Mouse (Mus musculus) forebrain, embryonic 12.5 days (tissue): ENCODE data around the gene Mcm6. TPM values are rescaled to one million over a fixed set of nuclear protein-coding genes. Genes with fewer than 3 reads are reported as not detected.

Source experiments
- ATAC-seq: fragments of 200-750 bp; cut with Nextera tagmentation; 2 replicates; pipeline ENCODE4 v1.8.0; 2017; ENCODE audit warnings: moderate TSS enrichment; ENCODE audit not compliant: low FRiP score
- H3K27ac ChIP-seq: fragments of 300-500 bp; sonication (generic); 2 replicates; pipeline ENCODE4 v1.5.1; 2016; ENCODE audit warnings: mild to moderate bottlenecking
- H3K27me3 ChIP-seq: fragments of 300-500 bp; sonication (generic); 2 replicates; pipeline ENCODE4 v1.6.1; 2016; ENCODE audit warnings: mild to moderate bottlenecking
- H3K36me3 ChIP-seq: fragments of 300-500 bp; sonication (generic); replicated peaks from 2 replicates; pipeline ENCODE4 v1.6.1; 2016; ENCODE audit warnings: mild to moderate bottlenecking
- H3K4me1 ChIP-seq: fragments of 300-500 bp; sonication (generic); 2 replicates; pipeline ENCODE4 v1.6.1; 2016
- H3K4me2 ChIP-seq: fragments of 300-500 bp; sonication (generic); 2 replicates; pipeline ENCODE4 v1.6.1; 2016; ENCODE audit warnings: mild to moderate bottlenecking, moderate library complexity
- H3K4me3 ChIP-seq: fragments of 300-500 bp; sonication (generic); replicated peaks from 2 replicates; pipeline ENCODE4 v1.5.1; 2016; ENCODE audit warnings: mild to moderate bottlenecking
- H3K9ac ChIP-seq: fragments of 300-500 bp; sonication (generic); 2 replicates; pipeline ENCODE4 v1.6.1; 2016; ENCODE audit warnings: mild to moderate bottlenecking
- H3K9me3 ChIP-seq: fragments of 300-500 bp; sonication (generic); 2 replicates; pipeline ENCODE4 v1.6.1; 2016
- WGBS: fragments of 180-500 bp; shearing (Covaris S2); methylation state at CpG from one replicate; pipeline ENCODE4 v1.1.7; 2016; 5-methylcytosine and 5-hydroxymethylcytosine counted together
- polyA plus RNA-seq: library from polyadenylated mRNA; unstranded; fragments of >200 nt; fragmentation: Nextera tagmentation; extraction: Ambion mirVana; gene quantifications from 2 replicates; pipeline ENCODE4 v1.2.1, GENCODE M21; 2016

Mcm6 gene
- 256 and 263 TPM in 2 replicates for polyA plus RNA-seq

DNA sequence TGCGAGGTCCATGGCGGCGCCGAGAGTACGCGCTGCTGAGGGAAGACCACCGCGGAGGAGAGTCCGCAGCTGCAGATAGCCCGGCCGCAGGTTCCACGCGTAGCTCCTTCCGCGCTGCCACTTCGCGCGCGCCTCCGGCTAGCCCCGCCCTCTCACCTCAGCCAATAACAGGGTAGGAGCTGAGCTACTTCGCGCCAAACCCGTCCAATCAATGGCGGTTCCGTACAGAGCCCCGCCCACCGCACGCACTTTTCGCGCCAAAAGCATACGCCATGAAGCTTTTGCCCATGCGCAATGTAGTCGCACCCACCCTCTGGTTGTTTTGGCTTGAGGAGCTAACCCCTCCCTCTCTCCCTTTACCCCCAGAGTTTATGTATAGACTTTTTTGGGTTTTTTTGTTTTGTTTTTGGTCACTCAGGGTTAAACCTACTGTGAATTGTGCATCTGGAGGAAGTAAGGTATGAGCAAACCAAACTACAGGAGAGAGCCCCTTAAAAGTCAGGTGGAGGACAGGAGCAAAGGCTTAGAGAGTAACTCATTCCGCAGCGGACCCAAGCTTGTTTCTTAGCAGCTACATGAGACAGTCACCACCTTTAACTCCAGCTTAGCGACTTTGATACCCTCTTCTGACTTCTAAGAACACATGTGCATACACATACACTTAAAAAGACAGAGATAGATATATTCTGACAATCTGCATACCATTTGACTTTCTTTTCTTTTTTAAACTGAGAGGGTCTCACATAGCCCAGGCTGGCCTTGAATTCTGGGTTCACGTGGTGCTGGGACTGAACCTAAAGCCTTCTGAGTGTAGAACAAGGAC lies at the start of gene Mcm6:
Mcm6 (minus strand) TSS at position 111 of the 823 bp plus-strand sequence.
- peak within 1 kb of the TSS; percentile 71 for H3K4me3 ChIP-seq
- peak within 1 kb of the TSS; percentile 63 for H3K4me2 ChIP-seq
- peak within 1 kb of the TSS; percentile 70 for H3K9ac ChIP-seq
- peak within 1 kb of the TSS; percentile 82 for H3K27ac ChIP-seq
- H3K4me1 ChIP-seq: peaks cover 19% of the 10 kb centered on the region
- peak; percentile 100 for ATAC-seq
- WGBS: 2% methylated on average over 38 of the region's 38 CpGs
- no peaks in the 10 kb centered on the region for H3K27me3 ChIP-seq
- peaks cover 30% of the 10 kb centered on the region for H3K36me3 ChIP-seq
- no peaks in the 10 kb centered on the region for H3K9me3 ChIP-seq

DNA sequence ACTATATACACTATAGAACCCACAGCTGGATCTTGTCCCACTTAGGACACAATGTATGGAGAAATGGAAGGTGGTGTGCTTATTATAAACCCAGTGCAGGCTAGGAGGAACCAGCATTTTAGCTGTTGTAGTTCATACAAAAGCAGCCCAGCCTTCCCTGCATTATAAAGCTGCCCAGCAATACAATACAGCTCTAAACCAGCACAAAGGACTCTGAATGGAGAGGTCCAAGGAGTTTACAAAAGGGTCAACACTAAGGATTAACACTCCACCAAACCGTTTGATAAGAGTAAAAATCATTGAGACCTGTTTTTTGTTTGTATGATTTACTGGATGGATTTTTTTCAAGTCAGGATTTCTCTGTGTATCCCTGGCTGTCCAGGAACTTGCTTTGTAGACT lies 47.4 kb upstream of the Mcm6 start:
- no peaks in the 10 kb centered on the region for H3K27me3 ChIP-seq
- peaks cover 25% of the 10 kb centered on the region for H3K4me1 ChIP-seq
- no peak for ATAC-seq
- peaks cover 10% of the 10 kb centered on the region; the same call in 1 of the 2 replicates for H3K36me3 ChIP-seq
- 0 out of 2 replicates have a peak overlapping the region, but pooled peaks have one; percentile 50 for H3K27ac ChIP-seq
- no peak overlapping the region for H3K4me2 ChIP-seq
- no peak overlapping the region for H3K9ac ChIP-seq
- H3K4me3 ChIP-seq: no peak overlapping the region
- 13% methylated on average over 1 of the region's 1 CpGs for WGBS
- H3K9me3 ChIP-seq: no peaks in the 10 kb centered on the region

DNA sequence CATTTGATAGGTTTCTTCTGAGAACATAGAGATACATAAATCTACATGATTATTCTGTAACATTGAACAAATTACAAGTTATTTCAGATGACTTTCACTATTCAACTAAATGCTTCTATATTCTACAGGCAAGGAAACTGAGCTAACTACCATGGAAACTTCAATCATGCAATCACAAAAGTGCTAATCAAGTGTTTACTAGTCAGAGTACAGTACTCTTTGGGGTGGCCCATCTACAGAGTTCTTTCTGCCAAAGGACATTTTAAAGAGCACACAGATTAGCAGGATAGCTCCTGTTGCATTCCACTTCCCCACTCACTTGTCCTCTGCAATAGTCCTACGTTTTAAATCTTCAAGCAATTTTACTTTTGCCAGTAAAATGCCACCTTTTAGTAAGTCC lies 46.2 kb upstream of the Mcm6 start:
- 14% methylated on average over 1 of the region's 1 CpGs for WGBS
- no peaks in the 10 kb centered on the region for H3K27me3 ChIP-seq
- ATAC-seq: peak; percentile 45; the same call in 1 of the 2 replicates
- H3K27ac ChIP-seq: peak overlapping the region; percentile 59
- H3K4me3 ChIP-seq: no peak overlapping the region
- H3K4me2 ChIP-seq: 0 out of 2 replicates have a peak overlapping the region, but pooled peaks have one; percentile 8
- no peak overlapping the region for H3K9ac ChIP-seq
- peaks cover 34% of the 10 kb centered on the region for H3K4me1 ChIP-seq
- H3K36me3 ChIP-seq: peaks cover 9% of the 10 kb centered on the region; the same call in 1 of the 2 replicates
- H3K9me3 ChIP-seq: no peaks in the 10 kb centered on the region

DNA sequence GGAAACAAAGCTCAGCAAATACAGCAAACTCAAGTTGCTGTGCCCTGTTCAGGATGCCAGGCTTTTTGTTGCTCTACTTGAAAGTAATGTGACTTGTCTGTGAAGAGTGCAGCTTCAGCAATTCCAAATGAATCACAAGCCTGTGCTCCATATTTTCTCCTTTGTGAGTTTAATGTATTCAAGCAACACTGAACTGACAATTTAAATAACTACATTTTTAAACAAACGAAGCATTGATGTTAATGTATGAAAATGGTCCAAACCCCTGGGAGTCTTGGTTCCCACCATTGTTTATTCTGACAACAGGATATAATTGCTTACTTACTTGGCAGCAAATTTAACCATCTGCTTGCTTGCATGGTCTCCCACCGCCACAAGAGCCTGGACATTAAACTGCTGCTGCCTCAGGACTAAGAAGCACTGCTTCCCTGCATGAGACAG lies 45.6 kb upstream of the Mcm6 start:
- Histone ChIP-seq H3K27me3 (no peaks in the 10 kb centered on the region), H3K4me2 (no peak overlapping the region), H3K4me3 (no peak overlapping the region), H3K36me3 (peaks cover 7% of the 10 kb centered on the region; the same call in 1 of the 2 replicates), H3K9ac (no peak overlapping the region), H3K4me1 (peaks cover 39% of the 10 kb centered on the region), H3K9me3 (no peaks in the 10 kb centered on the region), H3K27ac (peak overlapping the region; percentile 73)
- 14% methylated on average over 2 of the region's 2 CpGs for WGBS
- ATAC-seq: peak; percentile 91

DNA sequence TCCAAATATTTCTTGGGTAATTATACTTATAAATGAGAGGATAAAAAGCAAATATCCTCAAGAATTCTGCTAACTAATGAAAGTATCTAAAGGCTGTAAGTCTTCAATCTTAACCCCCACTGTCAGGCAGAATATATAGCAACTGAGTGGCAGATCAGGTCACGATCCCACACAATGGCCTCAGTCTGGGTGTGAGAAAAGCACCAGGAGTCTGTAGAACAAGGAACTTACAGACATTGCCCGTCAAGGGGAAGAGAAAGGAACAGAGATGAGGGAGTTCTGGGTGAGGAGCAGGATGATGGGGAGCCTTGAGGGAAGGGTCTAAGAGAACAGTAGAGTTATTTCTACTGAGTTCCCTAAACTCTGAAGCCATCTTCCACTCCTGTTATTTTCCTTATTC lies 41.5 kb upstream of the Mcm6 start:
- Histone ChIP-seq H3K27ac (peak overlapping the region; percentile 64), H3K27me3 (no peaks in the 10 kb centered on the region), H3K4me1 (peaks cover 37% of the 10 kb centered on the region), H3K4me2 (no peak overlapping the region), H3K9ac (no peak overlapping the region), H3K36me3 (peaks cover 18% of the 10 kb centered on the region), H3K4me3 (no peak overlapping the region), H3K9me3 (no peaks in the 10 kb centered on the region)
- 7% methylated on average over 2 of the region's 2 CpGs for WGBS
- no peak for ATAC-seq

DNA sequence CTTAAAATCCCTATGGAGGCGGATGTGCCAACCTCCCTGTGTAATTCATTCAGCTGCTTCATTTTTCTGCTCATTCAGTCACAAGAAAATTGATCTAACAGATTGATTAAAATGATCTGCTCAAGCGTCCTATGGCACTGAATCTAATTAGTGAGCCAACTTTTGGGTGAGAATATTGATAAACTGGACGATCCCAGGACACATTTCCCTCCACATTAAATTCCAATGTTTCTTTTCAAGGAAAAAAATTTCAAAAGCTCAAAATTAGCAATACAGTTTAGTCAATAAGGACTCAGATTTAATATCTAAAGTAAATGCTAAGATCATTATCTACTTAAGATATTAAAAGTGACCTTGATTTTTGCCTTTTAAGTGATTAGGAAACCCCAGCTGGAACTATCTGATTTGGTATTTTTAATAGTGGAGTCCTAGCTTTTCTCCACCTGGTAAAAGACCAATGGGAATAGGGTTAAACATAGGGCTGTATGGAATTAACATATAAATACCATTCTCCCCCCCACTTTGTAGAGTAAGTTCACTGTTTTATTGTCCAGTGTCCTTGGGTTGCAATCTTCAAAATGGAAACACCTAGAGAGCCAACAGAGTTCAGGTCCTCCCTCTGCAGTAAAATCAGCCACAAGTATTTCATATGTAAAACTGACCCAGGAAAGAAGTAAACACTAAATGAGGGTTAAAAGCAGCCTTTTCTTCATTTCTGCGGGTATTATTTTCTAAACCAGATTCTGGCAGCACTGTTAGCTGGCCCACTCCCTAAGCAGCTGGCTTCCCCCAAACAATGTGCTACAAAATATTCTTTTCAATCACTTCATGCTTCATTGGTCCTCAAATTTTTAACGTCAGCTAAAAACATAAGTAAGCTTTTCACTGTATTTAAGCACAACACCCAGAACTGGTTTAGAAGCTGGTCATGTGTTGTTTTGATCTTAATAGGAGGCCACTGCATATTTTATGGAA lies 40.8 kb upstream of the Mcm6 start:
- Histone ChIP-seq H3K27me3 (no peaks in the 10 kb centered on the region), H3K27ac (peak overlapping the region; percentile 66), H3K9ac (no peak overlapping the region), H3K4me3 (no peak overlapping the region), H3K4me1 (peaks cover 31% of the 10 kb centered on the region), H3K36me3 (peaks cover 18% of the 10 kb centered on the region), H3K9me3 (no peaks in the 10 kb centered on the region), H3K4me2 (no peak overlapping the region)
- no peak for ATAC-seq
- WGBS: 21% methylated on average over 5 of the region's 5 CpGs

DNA sequence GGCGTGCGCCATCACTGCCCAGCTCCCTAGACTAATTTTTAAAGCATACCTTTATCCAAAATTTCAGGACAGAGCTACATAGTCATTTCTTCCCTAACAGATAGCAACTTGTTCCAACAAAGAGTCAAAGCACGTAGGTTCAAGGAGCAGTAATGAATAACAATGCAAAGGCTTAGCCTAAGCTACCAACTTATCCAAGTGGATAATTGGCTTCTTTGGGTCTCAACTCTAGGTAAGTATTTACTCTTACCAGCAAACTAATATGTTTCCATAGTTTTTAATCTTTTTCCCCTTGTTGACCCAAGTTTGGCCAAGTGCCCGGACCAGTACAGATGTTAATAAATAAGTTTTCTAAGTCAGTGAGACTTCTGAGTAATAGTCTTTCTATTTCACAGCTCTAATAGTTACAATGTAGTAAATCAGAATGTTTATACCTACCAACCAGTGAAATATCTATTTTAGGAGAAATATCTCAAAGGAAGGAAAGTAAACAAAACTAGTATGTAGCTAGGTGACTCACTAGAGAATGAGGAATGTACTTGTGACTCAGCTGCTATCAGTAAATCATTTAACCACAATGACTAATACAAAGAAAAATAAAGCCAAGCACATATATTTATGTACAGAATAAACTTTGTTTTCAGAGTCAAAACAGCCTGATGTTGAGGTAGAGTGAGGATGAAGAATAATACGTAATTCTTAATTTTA lies 39.4 kb upstream of the Mcm6 start:
- Histone ChIP-seq H3K9ac (no peak overlapping the region), H3K4me2 (no peak overlapping the region), H3K27me3 (no peaks in the 10 kb centered on the region), H3K9me3 (no peaks in the 10 kb centered on the region), H3K27ac (no peak overlapping the region), H3K4me3 (no peak overlapping the region), H3K36me3 (peaks cover 18% of the 10 kb centered on the region), H3K4me1 (peaks cover 25% of the 10 kb centered on the region)
- 88% methylated on average over 5 of the region's 5 CpGs for WGBS
- no peak for ATAC-seq

DNA sequence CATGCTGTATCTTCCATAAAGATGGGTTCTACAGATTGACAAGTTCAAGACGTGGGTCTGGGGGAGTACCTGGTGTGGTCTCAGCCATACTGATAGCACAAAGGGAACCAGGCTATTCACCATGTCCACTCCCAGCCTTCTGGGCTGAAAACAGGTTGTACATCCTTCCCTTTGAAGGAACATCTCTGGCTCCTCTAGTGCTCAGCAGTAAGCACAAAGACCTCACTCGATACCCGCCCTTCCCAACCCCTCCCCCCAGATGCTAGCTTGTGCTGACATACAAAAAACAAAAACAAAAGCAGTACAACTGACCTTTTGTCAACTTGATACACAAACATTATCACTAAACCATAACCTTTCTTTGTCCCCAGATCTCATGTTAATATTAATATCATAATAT lies 35.2 kb upstream of the Mcm6 start:
- H3K4me2 ChIP-seq: no peak overlapping the region
- 93% methylated on average over 3 of the region's 3 CpGs for WGBS
- no peak overlapping the region for H3K27ac ChIP-seq
- peaks cover 22% of the 10 kb centered on the region for H3K36me3 ChIP-seq
- no peaks in the 10 kb centered on the region for H3K27me3 ChIP-seq
- H3K4me1 ChIP-seq: peaks cover 10% of the 10 kb centered on the region
- ATAC-seq: no peak
- no peaks in the 10 kb centered on the region for H3K9me3 ChIP-seq
- H3K9ac ChIP-seq: no peak overlapping the region
- H3K4me3 ChIP-seq: no peak overlapping the region

DNA sequence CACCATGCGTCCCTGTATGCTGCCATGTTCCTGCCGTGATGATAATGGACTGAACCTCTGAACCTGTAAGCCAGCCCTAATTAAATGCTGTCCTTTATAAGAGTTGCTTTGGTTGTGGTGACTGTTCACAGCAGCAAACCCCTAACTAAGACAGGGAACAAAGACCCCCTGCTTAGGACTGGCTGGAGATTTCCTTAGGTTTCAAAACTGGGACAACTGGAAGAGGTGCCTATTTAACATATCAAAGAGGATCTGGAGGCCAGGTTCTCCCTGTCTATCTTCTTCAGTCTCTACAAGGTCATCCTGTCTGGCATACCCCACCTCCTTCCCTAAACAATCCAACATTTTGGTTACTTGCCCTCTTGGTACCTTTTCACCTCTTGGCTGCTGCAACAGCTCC lies 32.9 kb upstream of the Mcm6 start:
- H3K9me3 ChIP-seq: no peaks in the 10 kb centered on the region
- no peaks in the 10 kb centered on the region for H3K27me3 ChIP-seq
- WGBS: 35% methylated on average over 2 of the region's 2 CpGs
- H3K27ac ChIP-seq: no peak overlapping the region
- H3K9ac ChIP-seq: no peak overlapping the region
- no peak overlapping the region for H3K4me3 ChIP-seq
- H3K4me1 ChIP-seq: peaks cover 6% of the 10 kb centered on the region; the same call in 1 of the 2 replicates
- peaks cover 20% of the 10 kb centered on the region for H3K36me3 ChIP-seq
- no peak overlapping the region for H3K4me2 ChIP-seq
- no peak for ATAC-seq

DNA sequence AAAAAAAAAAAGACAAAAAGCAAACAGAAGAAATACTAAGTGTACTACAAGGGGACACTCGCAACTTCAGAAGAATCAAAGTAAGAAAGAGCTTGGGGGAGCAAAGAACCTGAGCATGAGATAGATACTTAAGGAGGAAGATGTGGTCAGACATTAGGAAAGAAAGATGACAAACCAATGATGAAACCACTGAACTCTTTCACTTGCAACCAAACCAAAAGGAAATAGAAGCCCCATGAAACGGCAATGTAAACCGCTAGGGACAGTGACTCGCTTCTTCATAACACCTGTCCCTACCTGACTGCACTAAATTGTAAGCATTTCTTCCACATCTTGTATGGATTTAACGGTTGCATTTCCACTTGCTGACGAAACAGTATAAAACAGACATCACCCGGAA lies 27.0 kb upstream of the Mcm6 start:
- 94% methylated on average over 7 of the region's 7 CpGs for WGBS
- ATAC-seq: no peak
- Histone ChIP-seq H3K4me1 (no peaks in the 10 kb centered on the region), H3K27me3 (no peaks in the 10 kb centered on the region), H3K9ac (no peak overlapping the region), H3K4me2 (no peak overlapping the region), H3K4me3 (no peak overlapping the region), H3K27ac (no peak overlapping the region), H3K9me3 (no peaks in the 10 kb centered on the region), H3K36me3 (peaks cover 40% of the 10 kb centered on the region)

DNA sequence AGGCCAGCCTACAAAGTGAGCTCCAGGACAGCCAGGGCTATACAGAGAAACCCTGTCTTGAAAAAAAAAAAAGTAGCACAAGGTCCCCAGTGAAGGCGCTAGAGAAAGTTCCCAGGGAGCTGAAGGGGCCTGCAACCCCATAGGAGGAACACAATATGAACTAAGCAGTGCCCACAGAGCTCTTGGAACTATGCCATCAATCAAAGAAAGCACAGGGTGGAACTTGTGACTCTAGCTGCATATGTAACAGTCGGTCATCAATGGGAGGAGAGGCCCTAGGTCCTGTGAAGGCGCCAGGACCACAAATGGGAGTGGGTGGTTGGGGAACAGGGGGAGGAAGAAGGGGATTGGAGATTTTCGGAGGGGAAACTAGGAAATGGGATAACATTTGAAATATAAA lies 17.4 kb upstream of the Mcm6 start:
- WGBS: 88% methylated on average over 4 of the region's 4 CpGs

More for the DNA sequence above, 17.4 kb upstream of the Mcm6 start:
- Histone ChIP-seq H3K27ac (no peak overlapping the region), H3K4me2 (no peak overlapping the region), H3K36me3 (peaks cover 19% of the 10 kb centered on the region), H3K4me1 (no peaks in the 10 kb centered on the region), H3K4me3 (no peak overlapping the region), H3K9me3 (no peaks in the 10 kb centered on the region), H3K27me3 (no peaks in the 10 kb centered on the region), H3K9ac (no peak overlapping the region)
- no peak for ATAC-seq
